Mouse (Mus musculus): ENCODE measurements around the gene Ndc80. TPM values are rescaled to one million over a fixed set of nuclear protein-coding genes. Genes with fewer than 3 reads are reported as not detected.
"Not testable (repeated sequence)": the region's sequence is repeated elsewhere in the genome, so short reads cannot be mapped to it uniquely, and the experiment has no call there.

Ndc80 gene
- total RNA-seq (2021): under 1 TPM; 0.69 to 0.98 TPM

DNA sequence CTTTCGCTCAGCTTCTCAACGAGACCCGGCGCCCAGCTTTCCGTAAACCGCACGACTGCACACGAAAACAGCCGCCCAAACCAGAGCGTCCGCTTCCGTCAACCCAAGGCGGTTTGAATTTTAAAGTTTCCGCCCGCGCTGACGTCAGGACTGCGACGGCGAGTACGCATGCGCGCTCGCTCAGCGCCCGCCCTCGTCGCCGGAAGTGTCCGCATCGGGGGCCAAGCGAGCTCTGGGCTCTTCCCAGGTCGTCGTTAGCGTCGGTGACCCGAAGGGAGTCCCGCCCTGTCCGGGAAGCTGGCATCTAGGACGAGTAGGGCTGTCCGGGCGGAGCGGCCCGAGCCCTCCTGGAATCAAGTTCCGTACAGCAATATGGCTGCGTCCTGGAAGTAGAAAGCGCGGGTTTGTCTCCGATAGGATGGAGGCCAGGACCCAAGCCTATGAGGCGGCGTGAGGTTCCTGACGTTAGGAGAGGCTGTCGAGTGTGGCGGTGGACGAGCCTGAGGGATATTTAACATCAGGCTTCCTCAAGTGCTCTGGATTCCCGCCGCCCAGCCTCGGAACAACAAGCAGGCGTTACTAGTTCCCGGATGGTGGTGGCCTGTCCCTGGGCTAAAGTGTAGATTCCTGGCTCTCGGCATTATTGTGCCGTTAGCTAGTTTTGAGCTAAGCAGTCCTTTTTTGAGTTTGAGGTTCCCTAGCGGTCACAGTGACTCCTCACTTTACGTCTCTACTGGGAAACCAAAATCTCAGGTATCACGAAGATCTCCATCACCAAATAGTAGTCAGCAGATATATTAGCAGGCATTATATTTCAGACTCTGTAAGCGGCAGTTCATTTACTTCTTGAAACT lies at the start of gene Ndc80:
Gene Ndc80, minus strand, starts transcription at position 147 of the 854 bp plus-strand sequence.
- intact Hi-C loops (cut with DNase I): loop anchor here (2.0 to 10.0 kb wide), 3 partner anchors 24 to 88 kb away; partner anchors contain the start of genes Smchd1 and Wdr43
- peak; percentile 94 to 95 for DNase-seq

DNA sequence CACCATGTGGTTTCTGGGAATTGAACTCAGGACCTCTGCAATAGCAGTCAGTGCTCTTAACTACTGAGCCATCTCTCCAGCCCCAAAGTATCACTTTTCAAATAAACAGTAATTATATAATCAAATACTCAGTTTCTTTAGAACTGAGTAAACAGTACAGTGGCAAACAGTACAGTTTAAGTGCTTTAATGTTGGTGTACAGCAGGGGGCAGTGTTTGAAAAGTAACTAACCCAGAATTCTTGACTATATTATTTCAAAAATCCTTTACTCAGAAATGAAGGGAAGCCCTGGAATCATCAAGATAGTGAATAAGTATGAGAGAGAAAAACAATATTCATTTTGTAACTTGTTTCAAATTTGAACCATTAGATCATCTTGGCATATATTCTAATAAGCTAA lies 35.0 kb upstream of the Ndc80 start:
- intact Hi-C loops (cut with DNase I): loop anchor here (2.0 to 5.0 kb wide), 2 partner anchors 311 to 1219 kb away; no protein-coding TSS in a partner anchor
- peak; percentile 9 to 12 for DNase-seq

DNA sequence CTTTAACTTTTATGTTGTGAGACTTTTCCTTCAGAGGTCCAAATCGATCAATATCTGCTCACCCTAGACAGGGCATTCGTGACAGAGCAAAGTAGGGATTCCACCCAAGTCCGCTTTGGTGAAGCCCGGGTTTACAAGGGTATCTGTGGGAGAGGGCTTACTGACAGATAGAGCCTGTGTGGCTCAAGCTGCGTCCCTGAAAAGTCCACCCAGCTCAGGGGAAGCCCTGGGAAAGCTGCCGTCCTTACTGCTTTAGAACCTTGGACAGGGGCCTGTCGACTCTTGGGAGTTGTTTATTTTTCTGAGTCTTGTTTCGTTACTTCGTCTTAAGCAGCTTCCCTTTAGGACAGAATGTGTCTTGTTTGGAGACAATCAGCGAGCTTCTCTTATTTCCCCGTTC lies 26.2 kb upstream of the Ndc80 start:
- intact Hi-C loops (cut with DNase I): no loop called here
- no peak for DNase-seq

DNA sequence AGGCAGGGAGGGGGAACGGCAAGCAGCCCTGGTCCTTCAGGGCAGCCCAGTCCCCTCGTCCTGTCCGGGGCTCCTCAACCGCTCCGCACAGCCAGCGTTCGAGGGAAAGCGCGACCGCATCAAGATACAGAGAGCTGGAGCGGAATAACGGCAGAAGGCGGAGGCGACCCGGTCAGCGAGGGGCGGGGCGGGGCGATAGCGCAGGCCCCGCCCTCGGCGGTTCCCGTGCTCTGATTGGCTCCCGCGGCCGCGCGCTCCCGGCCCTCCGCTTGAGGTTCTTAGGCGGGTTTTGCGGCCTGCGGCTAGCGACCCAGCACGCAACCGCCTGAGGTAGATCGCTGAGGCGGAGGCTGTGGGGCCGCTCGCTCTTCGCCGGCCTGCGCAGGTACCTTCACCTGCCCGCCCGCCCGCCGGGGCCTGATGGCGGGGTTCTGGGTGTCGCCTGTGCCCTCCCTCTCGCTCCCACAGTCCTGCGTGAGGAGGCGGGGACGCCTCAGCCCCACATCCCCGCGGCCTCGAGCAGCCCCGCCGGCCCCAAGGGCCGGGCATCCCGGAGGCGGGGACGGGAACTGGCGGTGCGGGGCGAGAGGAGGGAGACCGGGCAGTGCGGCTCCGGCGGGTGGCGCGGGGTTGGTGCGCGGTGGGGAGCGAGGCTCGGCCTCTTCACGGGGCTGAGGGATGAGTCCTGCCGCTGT lies 25.2 kb upstream of the Ndc80 start, which contains the start of gene Spdya:
Gene Spdya, plus strand, starts transcription at position 305 of the 695 bp plus-strand sequence.
- intact Hi-C loops (cut with DNase I): loop anchor here (2.0 kb wide), 1 partner anchor 25 kb away; the partner anchor contains the start of gene Ndc80
- DNase-seq: peak; percentile 81 to 85

DNA sequence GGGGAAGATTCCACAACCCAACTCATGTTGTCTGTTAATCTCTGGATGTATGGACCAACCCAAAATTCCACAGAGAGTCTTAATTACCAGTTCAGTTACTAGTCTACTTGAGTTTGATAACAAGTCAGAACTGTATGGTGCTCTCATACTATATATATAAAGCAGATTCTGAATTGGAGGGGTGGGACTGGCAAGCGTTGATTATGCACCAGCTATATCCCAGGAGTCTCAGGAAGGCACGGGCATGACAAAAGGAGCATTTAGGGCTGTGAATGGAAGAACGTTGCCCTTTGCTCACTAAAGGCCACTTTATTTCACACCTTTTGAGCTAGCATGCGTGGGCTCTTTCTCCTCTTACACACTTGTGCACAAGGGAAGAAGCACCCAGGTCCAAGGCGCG lies 24.7 kb upstream of the Ndc80 start:
- DNase-seq: no peak
- intact Hi-C loops (cut with DNase I): loop anchor here (2.0 kb wide), 1 partner anchor 25 kb away; the partner anchor contains the start of gene Ndc80

DNA sequence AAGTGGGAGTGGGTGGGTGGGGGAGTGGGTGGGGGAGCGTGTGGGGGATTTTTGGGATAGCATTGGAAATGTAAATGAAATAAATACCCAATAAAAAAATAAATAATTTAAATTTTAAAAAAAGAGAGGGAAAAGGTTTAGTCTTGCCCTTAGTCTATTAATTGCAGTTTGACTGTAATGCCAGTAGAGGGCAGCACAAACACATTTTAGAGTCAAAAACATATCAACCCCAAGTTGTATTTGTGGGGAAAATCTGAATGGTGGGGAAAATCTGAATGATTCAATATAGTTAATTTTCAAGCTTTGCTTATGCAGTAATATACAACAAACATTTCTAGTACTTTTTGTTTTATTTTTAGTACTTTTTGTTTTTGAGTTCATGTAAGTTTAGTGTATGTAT lies 21.9 kb upstream of the Ndc80 start:
- DNase-seq: no peak
- intact Hi-C loops (cut with DNase I): no loop called here

DNA sequence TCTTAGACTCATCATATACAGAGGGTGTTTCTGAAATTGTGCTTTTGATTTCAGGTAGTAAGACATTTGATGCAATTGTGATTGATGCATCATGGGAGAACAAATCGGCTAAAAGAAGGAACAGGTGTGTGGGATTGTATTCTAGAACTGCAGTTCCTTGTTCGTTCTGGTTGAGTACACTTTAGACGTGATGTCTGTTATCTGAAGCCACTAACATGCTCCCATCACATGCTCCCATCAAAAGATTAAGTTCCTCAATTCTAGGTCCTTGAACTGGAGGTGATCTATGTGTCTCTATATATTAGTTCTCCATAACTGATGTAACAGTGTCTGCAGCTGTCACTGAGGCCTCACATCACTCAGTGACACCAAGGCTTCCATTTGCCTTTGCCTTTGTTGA lies 10.5 kb upstream of the Ndc80 start:
- DNase-seq: no peak
- intact Hi-C loops (cut with DNase I): no loop called here

DNA sequence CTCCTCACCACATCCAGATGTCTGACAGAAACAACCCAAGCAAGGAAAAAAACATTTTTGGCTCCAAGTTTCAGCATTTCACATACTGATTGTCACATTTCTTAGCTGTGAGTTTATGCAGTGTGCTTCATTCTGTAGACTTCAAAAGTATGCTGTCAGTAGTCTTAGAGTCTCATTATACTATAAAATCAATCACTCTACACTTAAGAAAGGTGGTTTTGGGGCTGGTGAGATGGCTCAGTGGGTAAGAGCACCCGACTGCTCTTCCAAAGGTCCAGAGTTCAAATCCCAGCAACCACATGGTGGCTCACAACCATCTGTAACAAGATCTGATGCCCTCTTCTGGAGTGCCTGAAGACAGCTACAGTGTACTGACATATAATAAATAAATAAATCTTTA lies 8.9 kb upstream of the Ndc80 start:
- DNase-seq; intact Hi-C loops (cut with DNase I): not testable (repeated sequence)

DNA sequence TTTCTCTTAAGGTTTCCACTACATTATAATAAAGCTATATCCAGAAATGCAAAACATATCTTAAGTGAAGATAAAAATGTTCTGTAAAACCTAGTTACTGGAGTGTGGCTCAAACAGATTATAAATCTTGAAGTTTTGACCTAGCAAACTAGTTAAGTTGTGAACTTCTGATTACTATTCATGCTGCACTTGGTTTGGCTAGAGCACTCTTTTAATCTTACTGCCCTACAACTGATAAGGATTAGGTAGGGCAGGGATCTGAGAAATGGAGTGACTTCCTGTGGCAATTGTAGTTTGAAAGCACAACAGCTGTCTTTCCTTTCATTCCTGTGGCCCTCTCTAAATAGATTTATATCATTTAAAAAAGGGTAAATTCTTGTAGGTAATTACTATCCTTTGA lies 1.4 kb upstream of the Ndc80 start:
- no peak for DNase-seq
- intact Hi-C loops (cut with DNase I): loop anchor here (10.0 kb wide), 1 partner anchor 87 kb away; the partner anchor contains the start of gene Wdr43

DNA sequence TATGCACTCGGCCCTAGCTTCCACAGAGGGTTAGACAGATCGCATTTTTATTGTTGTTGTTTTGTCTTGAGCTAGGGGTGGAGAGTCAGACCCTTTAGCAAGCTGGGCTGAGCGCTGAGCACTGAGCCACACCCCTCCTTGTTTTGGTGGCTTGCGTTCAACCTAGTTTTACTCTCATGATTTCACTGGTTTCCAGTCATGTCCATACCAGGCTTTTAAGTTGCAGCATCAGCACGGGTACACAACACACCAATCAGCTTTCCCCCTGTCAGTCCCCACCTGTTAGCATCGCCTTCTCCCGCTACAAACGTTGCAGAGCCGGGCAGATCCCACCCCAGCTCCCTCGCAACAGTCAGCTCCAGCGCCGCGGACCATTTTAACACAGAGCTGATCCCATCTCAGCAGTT lies 352 bp downstream of the Ndc80 start:
- DNase-seq: no peak
- intact Hi-C loops (cut with DNase I): loop anchor here (2.0 to 10.0 kb wide), 3 partner anchors 24 to 88 kb away; partner anchors contain the start of genes Smchd1 and Wdr43

DNA sequence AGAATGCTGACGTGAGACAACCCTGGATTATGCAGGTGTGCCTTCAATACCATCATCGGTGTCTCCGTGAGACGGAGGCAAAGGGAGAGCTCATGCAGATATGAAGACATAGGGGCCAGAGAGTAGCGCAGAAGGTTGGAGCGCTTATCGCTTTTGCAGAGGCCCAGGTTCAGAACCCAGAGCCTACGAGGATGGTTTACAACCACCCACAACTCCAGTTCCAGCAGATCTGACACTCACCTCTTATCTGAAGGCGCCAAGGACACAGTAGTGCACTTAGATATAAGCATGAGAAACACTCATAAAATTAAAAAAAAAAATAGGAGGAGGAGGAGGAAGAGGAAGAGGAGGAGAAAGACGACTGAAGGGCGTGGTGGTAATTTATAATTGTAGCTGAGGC lies 16.4 kb downstream of the Ndc80 start:
- intact Hi-C loops (cut with DNase I): no loop called here
- no peak for DNase-seq

DNA sequence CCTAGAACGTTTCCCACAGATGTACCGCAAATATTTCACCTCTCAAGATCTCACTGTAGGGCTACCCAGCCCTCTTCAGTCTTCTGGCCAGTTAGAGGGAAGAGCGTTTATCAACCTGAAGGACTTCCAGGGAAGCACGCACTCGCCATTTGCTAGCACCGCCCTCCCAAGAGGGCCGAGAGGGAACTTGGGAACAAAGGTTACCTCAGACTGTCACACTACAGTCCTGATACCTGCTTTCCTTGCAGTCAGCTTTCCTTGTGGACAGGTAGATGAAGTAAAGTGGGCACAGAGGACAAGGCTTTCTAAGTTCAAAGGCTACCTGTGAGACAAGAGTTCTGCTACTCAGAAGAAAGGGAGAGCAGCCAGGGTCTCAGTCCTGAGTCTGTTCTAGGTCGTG lies 19.8 kb downstream of the Ndc80 start:
- intact Hi-C loops (cut with DNase I): no loop called here
- DNase-seq: no peak

DNA sequence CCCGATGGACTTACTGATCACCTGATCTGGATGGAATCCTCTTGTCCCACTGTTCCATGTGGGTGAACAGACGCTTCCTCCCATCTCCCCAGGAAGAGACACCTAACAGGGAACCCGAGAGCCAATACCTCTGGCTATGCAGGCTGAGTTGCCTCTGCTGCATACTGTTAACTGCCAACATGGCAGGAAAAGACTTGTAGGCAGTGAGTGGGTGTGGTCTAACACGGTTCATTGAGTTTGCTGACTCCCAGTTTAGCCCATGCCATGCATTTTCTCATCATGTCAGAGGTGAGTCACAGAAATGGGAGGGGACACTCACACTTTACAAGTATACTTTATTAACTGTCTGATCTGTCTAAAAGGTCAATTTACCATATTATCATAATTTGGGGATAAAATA lies 30.9 kb downstream of the Ndc80 start:
- no peak for DNase-seq
- intact Hi-C loops (cut with DNase I): no loop called here

DNA sequence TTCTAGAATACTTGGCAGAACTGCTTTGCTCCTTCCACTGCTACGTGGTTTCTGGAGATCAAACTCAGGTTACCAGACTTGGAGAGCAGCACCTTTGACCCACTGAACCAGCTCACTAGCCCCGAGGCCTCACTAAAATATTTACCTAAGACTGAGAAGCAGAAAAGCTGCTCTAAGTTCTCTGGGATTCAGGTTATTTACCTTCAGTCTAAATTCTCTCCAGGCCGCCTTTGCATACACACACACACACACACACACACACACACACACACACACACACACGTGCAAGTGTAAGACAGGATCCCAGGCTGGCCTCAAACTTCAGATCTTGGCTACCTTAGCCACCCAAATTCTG lies 35.3 kb downstream of the Ndc80 start:
- intact Hi-C loops (cut with DNase I): no loop called here
- no peak for DNase-seq

DNA sequence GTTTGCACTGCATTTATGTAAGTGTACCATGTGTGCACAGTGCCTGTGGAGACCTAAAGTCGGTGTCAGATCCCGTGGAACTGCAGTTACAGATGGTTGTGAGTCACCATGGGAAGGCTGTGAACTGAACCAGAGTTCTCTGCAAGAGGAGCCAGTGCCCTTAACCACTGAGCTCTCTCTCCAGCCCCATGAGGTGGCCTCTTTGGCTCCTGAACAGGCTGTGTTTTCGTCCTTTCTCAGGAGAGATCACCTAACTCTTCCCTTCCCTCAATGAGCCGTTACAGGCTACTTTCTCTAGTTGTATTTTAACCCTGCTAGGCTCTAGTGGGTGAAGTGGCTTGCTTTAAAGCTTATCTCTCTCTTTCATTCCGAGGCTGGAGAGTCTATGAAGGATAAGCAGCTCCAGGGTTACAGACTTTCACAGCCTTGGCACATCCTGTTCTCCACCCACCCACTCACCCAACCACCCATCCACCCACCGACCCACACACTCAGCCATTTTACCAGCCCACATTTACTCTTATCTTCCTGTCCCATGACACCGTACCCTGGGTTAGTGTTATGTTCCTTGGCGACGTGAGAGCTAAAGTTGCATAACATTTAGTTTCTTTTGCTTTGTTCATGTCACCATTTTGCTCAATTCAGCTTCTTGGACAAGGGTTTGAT lies 35.9 kb downstream of the Ndc80 start:
- intact Hi-C loops (cut with DNase I): no loop called here
- no peak for DNase-seq

DNA sequence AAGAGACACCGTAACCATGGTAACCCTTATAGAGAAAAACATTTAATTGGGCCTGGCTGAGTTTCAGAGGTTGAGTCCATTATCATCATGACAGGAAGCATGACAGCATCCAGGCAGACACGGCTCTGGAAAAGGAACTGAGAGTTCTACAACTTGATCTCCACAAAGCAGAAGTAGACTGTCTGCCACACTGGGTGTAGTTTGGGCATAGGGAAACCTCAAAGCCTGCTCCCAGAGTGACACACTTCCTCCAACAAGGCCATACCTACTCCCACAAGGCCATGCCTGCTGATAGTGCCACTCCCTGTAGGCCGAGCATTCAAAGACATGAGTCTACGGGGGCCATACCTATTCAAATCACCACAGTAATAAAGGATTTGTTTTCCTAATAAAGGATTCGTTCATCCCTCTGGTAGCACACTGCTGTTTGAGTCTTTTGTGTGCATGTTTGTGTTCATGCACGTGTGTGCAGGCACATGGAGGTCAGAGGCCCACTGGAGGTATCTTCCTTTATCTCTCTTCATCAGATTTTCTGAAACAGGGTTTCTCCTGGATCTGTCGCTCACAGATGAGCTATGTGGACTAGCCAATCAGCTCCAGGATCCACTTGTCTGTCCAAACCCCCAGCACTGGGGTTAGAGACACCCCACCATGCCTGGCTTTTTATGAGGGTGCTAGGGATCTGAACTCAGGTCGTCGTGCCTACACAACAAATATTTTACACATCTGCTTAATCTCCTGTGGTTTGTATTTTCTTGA lies 36.8 kb downstream of the Ndc80 start:
- DNase-seq: no peak
- intact Hi-C loops (cut with DNase I): no loop called here

DNA sequence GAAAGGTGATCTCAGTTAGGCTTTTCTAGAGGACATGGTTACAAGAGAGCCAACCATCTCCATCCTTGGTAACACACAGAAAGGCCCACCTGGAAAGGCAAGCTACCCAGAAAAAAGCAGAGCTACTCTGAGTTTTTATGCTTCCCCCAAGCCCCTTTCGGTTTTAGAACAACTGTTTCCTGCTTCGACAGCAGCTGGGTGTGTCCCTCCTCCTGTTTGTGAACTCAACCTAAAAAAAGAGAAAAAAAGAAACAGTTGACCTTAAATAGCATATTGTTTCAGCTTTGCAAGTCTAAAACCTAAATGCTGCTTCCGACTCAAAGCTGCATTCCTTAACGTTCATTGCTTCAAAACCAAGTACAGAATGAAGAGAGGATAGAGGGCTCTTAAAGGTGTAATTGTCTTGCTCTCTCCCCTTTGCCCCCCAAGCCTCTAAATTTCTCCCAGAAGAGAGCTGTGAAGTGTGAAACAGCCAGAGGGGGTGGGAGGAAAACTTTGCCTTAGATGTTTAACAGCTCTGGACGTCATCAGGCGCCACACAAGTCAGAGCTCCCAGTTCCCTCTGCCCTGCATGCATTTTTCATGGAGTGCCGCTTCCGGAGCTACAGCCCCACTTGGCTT lies 40.3 kb downstream of the Ndc80 start:
- DNase-seq: peak; percentile 21 to 31
- intact Hi-C loops (cut with DNase I): no loop called here

DNA sequence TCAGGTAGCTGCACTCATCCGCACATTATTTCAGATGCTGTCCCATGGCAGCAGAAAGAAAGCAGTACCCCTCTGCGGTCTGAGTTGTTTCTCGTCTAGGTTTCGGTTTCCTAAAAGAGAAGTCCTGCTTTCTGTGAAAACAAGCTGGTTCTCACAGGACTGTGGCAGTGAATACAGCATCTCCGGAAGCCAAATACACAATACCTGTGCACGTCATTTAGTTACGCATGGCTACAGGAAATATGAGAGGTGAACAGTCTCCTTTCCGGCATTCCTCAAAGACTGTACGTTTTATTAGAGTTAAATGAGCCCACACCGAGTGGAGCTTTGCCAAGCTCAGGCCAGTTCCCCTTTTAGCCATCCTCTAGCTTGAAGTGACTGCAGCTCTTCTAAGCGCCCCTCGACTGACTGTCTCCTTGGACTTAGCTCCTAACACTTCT lies 40.8 kb downstream of the Ndc80 start:
- intact Hi-C loops (cut with DNase I): no loop called here
- DNase-seq: peak; percentile 37 to 61

DNA sequence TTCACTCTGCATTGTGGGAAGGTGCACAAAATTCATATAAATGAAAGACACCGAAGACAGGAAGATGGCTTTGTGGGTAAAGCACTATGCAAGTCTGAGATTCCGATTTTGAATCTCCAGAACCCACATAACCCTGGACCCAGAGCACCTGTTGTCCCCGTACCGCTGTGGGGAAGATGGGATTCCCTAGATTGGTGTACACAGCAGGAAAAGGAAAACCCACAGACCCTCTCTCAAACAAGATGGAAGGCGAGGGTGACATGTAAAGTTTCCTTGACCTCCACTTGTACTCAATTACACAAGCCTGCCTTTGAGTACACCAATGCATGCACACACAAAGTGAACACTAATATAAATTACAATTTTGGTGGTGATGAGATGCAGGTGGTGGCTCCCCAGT lies 41.9 kb downstream of the Ndc80 start:
- DNase-seq: no peak
- intact Hi-C loops (cut with DNase I): no loop called here

All from heart, postnatal 36 days (tissue).